Mouse (Mus musculus) midbrain, embryonic 13.5 days (tissue): ENCODE data around the gene Eif2d. TPM values are rescaled to one million over a fixed set of nuclear protein-coding genes. Genes with fewer than 3 reads are reported as not detected.

Experiments
- ATAC-seq: fragments of 200-750 bp; cut with Nextera tagmentation; 2 replicates; pipeline ENCODE4 v1.8.0; 2017; ENCODE audit warnings: mild to moderate bottlenecking, moderate TSS enrichment, moderate library complexity
- H3K27ac ChIP-seq: fragments of 300-500 bp; sonication (generic); 2 replicates; pipeline ENCODE4 v1.5.1; 2015; ENCODE audit warnings: inconsistent platforms, mild to moderate bottlenecking, moderate library complexity
- H3K27me3 ChIP-seq: fragments of 300-500 bp; sonication (generic); 2 replicates; pipeline ENCODE4 v1.6.1; 2015; ENCODE audit warnings: mild to moderate bottlenecking, inconsistent platforms
- H3K36me3 ChIP-seq: fragments of 300-500 bp; sonication (generic); 2 replicates; pipeline ENCODE4 v1.6.1; 2015; ENCODE audit warnings: mild to moderate bottlenecking, inconsistent platforms
- H3K4me1 ChIP-seq: fragments of 300-500 bp; sonication (generic); replicated peaks from 2 replicates; pipeline ENCODE4 v1.6.1; 2015; ENCODE audit warnings: inconsistent platforms
- H3K4me2 ChIP-seq: fragments of 300-500 bp; sonication (generic); replicated peaks from 2 replicates; pipeline ENCODE4 v1.6.1; 2015; ENCODE audit warnings: moderate library complexity, mild to moderate bottlenecking, inconsistent platforms
- H3K4me3 ChIP-seq: fragments of 300-500 bp; sonication (generic); replicated peaks from 2 replicates; pipeline ENCODE4 v1.5.1; 2015; ENCODE audit warnings: mild to moderate bottlenecking, inconsistent platforms
- H3K9ac ChIP-seq: fragments of 300-500 bp; sonication (generic); replicated peaks from 2 replicates; pipeline ENCODE4 v1.6.1; 2015; ENCODE audit warnings: mild to moderate bottlenecking, inconsistent platforms
- H3K9me3 ChIP-seq: fragments of 300-500 bp; sonication (generic); 2 replicates; pipeline ENCODE4 v1.6.1; 2016; ENCODE audit warnings: mild to moderate bottlenecking, inconsistent platforms
- WGBS: fragments of 180-500 bp; shearing (Covaris S2); methylation state at CpG from one replicate; pipeline ENCODE4 v1.1.7; 2015; 5-methylcytosine and 5-hydroxymethylcytosine counted together
- polyA plus RNA-seq: library from polyadenylated mRNA; unstranded; fragments of >200 nt; fragmentation: Nextera tagmentation; extraction: Ambion mirVana; gene quantifications from 2 replicates; pipeline ENCODE4 v1.2.1, GENCODE M21; 2015

Gene Eif2d
- polyA plus RNA-seq, 1 experiment from 2014 or later: 53.8 TPM

- H3K9me3 ChIP-seq: no peaks in the 10 kb centered on the region
- WGBS: 89% methylated on average over 1 of the region's 1 CpGs
- H3K27me3 ChIP-seq: no peaks in the 10 kb centered on the region
- H3K9ac ChIP-seq: no peak overlapping the region
- H3K36me3 ChIP-seq: no peaks in the 10 kb centered on the region
- H3K27ac ChIP-seq: no peak overlapping the region
- no peak overlapping the region for H3K4me2 ChIP-seq
- no peaks in the 10 kb centered on the region for H3K4me1 ChIP-seq
- H3K4me3 ChIP-seq: no peak overlapping the region
- no peak for ATAC-seq
These were observed 58.7 kb downstream of the Eif2d start for GRCm38 (mm10) chr1:131211655-131212054.

- H3K4me1 ChIP-seq: no peaks in the 10 kb centered on the region
- H3K9ac ChIP-seq: no peak overlapping the region
- H3K4me2 ChIP-seq: no peak overlapping the region
- H3K36me3 ChIP-seq: no peaks in the 10 kb centered on the region
- H3K4me3 ChIP-seq: no peak overlapping the region
- no peak overlapping the region for H3K27ac ChIP-seq
- no peaks in the 10 kb centered on the region for H3K27me3 ChIP-seq
- WGBS: 81% methylated on average over 5 of the region's 5 CpGs
- no peaks in the 10 kb centered on the region for H3K9me3 ChIP-seq
- ATAC-seq: no peak
These were observed 60.0 kb downstream of the Eif2d start for GRCm38 (mm10) chr1:131212956-131213355.

GRCm38 (mm10) chr1:131213361-131213760, 60.4 kb downstream of the Eif2d start:
- Histone ChIP-seq H3K27ac (no peak overlapping the region), H3K9me3 (no peaks in the 10 kb centered on the region), H3K4me2 (no peak overlapping the region), H3K27me3 (no peaks in the 10 kb centered on the region), H3K4me3 (no peak overlapping the region), H3K36me3 (no peaks in the 10 kb centered on the region), H3K4me1 (no peaks in the 10 kb centered on the region), H3K9ac (no peak overlapping the region)
- 79% methylated on average over 6 of the region's 6 CpGs for WGBS
- ATAC-seq: no peak

GRCm38 (mm10) chr1:131218933-131219332, 66.0 kb downstream of the Eif2d start:
- Histone ChIP-seq H3K4me1 (no peaks in the 10 kb centered on the region), H3K36me3 (no peaks in the 10 kb centered on the region), H3K9me3 (no peaks in the 10 kb centered on the region), H3K27me3 (no peaks in the 10 kb centered on the region), H3K9ac (no peak overlapping the region), H3K27ac (no peak overlapping the region), H3K4me2 (no peak overlapping the region), H3K4me3 (no peak overlapping the region)
- 92% methylated on average over 11 of the region's 11 CpGs for WGBS
- no peak for ATAC-seq

DNA sequence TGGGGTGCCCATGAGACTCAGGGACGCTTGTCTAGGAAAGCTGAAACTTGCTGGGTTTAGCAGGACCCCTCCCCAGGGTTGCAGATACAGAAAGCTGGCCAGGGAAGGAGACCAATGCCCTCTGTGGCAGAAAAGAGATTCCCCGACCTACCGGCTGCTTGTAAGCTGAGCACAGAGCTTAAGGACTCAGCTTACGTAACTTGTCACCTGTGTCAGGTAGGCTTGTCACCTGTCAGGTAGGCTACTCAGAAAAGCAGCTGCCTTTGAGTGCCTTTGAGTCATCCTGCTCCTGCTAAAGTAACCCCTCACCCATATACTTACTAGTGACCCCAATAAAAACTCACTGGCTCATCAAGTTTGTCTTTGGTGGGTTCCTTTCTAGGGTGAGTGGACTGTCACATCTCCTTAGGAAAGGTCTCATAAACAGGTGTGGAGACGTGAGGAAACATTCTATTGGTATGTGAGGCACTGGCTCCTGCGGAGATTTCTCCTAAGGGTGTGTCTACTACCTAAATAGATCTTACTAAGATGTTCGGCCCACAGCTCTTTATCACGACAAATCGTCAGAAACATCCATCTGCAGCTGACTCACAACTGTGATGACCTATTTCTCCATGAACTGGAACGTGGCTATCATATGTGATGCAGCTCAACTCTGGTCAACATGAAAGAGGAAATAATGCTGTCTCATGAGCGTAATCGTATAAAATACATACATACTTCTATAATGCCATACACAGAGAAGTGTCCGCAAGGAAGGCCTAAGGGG, 69.0 kb downstream of the Eif2d start:
- H3K27ac ChIP-seq: no peak overlapping the region
- no peaks in the 10 kb centered on the region for H3K36me3 ChIP-seq
- H3K9ac ChIP-seq: no peak overlapping the region
- H3K27me3 ChIP-seq: no peaks in the 10 kb centered on the region
- no peak overlapping the region for H3K4me3 ChIP-seq
- H3K4me2 ChIP-seq: no peak overlapping the region
- H3K4me1 ChIP-seq: no peaks in the 10 kb centered on the region
- H3K9me3 ChIP-seq: no peaks in the 10 kb centered on the region
- 92% methylated on average over 13 of the region's 13 CpGs for WGBS
- ATAC-seq: no peak

- H3K27ac ChIP-seq: no peak overlapping the region
- no peaks in the 10 kb centered on the region for H3K4me1 ChIP-seq
- WGBS: 93% methylated on average over 2 of the region's 2 CpGs
- H3K4me2 ChIP-seq: no peak overlapping the region
- no peak for ATAC-seq
- no peaks in the 10 kb centered on the region for H3K36me3 ChIP-seq
- H3K9me3 ChIP-seq: no peaks in the 10 kb centered on the region
- H3K9ac ChIP-seq: no peak overlapping the region
- no peaks in the 10 kb centered on the region for H3K27me3 ChIP-seq
- H3K4me3 ChIP-seq: no peak overlapping the region
These were observed 70.4 kb downstream of the Eif2d start for GRCm38 (mm10) chr1:131223345-131223744.

DNA sequence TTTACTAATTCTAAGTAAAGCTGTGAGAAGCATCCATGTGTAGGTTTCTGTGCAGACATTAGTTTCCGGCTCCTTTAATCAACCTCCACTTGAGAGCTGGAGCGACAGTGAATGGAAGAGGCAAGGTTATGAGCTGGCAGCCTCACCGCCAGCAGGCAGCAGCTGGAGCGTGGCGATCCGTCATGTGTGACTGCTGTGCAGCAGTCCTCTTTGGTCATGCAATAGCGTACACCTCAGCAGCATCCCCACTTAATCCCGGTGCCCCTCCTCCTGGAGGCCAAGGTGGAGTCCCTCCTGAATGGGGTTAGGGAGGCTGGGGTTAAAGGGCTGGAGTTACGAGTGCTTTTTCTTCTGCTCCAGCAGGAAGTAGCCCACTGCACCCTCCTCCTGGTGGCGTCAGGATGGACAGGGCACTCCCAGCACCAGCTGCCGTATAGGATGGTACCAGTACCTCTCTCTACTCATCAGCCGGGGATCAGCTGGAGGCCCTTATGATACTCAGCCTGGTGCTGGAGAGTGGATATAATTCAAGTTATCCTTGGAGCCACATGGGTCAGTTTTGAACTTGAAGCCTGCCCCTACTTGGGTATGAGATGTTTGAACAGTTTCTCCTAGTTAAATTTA, 72.0 kb downstream of the Eif2d start:
- no peaks in the 10 kb centered on the region for H3K27me3 ChIP-seq
- H3K9me3 ChIP-seq: no peaks in the 10 kb centered on the region
- 42% methylated on average over 12 of the region's 12 CpGs for WGBS
- H3K9ac ChIP-seq: no peak overlapping the region
- no peak overlapping the region for H3K27ac ChIP-seq
- H3K4me3 ChIP-seq: no peak overlapping the region
- no peak overlapping the region for H3K4me2 ChIP-seq
- no peaks in the 10 kb centered on the region for H3K36me3 ChIP-seq
- no peaks in the 10 kb centered on the region for H3K4me1 ChIP-seq
- peak; percentile 71 for ATAC-seq

DNA sequence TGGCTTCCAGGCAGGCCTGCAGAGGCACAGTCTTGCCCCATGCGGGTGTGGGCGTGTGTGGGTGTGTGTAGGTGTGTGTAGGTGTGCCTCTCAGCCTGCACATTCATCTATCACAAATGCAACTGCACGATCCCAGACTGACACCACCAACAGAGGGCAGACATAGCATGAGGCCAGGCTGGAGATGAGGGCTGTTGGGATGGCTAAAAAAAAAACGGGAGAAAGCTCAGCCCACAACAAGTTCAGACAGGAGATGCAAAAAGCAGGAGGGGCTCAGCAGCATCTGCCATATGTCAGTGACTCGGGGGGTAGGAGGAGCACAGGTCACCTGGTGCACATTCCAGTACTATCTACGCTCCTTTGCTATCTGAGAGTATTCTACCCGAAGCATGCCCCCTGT, 75.2 kb downstream of the Eif2d start:
- ATAC-seq: no peak
- Histone ChIP-seq H3K4me2 (no peak overlapping the region), H3K36me3 (no peaks in the 10 kb centered on the region), H3K27ac (no peak overlapping the region), H3K27me3 (no peaks in the 10 kb centered on the region), H3K9ac (no peak overlapping the region), H3K4me1 (no peaks in the 10 kb centered on the region), H3K4me3 (no peak overlapping the region), H3K9me3 (no peaks in the 10 kb centered on the region)
- WGBS: 70% methylated on average over 7 of the region's 7 CpGs

GRCm38 (mm10) chr1:131228659-131229058, 75.7 kb downstream of the Eif2d start:
- Histone ChIP-seq H3K4me1 (no peaks in the 10 kb centered on the region), H3K27me3 (no peaks in the 10 kb centered on the region), H3K36me3 (no peaks in the 10 kb centered on the region), H3K9me3 (no peaks in the 10 kb centered on the region), H3K4me3 (no peak overlapping the region), H3K4me2 (no peak overlapping the region), H3K9ac (no peak overlapping the region), H3K27ac (no peak overlapping the region)
- WGBS: 94% methylated on average over 5 of the region's 5 CpGs
- no peak for ATAC-seq

DNA sequence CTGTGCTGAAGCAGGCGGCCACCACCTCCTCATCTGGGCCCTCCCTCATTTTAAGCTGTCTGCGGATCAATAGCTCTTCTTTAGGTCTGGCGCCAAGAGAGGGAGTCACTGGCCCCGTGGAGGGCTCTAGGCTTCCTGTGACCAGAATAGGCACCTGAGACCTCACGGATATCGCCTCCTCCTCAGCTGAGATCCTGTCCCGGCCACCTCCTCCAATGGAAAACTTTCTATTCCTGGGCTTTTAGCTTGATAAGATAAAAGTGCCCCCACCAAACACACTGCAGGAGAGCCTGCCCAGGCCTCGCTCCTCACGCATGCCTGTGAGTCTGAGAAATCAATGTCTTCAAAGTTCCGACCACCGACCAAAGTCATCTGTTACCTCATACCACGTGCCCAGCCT, 80.5 kb downstream of the Eif2d start:
- 64% methylated on average over 12 of the region's 12 CpGs for WGBS

GRCm38 (mm10) chr1:131236077-131236476, 83.1 kb downstream of the Eif2d start:
- no peak overlapping the region for H3K27ac ChIP-seq
- 72% methylated on average over 7 of the region's 7 CpGs for WGBS
- ATAC-seq: no peak
- peaks cover 20% of the 10 kb centered on the region for H3K4me1 ChIP-seq
- no peak overlapping the region for H3K4me2 ChIP-seq
- no peak overlapping the region for H3K9ac ChIP-seq
- no peaks in the 10 kb centered on the region for H3K9me3 ChIP-seq
- no peak overlapping the region for H3K4me3 ChIP-seq
- H3K36me3 ChIP-seq: no peaks in the 10 kb centered on the region
- peaks cover 5% of the 10 kb centered on the region; the same call in 1 of the 2 replicates for H3K27me3 ChIP-seq

More for the DNA sequence above, 80.5 kb downstream of the Eif2d start:
- Histone ChIP-seq H3K9me3 (no peaks in the 10 kb centered on the region), H3K4me1 (no peaks in the 10 kb centered on the region), H3K4me2 (no peak overlapping the region), H3K4me3 (no peak overlapping the region), H3K36me3 (no peaks in the 10 kb centered on the region), H3K9ac (no peak overlapping the region), H3K27ac (no peak overlapping the region), H3K27me3 (no peaks in the 10 kb centered on the region)
- ATAC-seq: no peak
